Comparison of ENCODE assay signal across 11 mouse cellular contexts in genomic region chr17:79728585-79729503, GRCm38 (mm10). TPM values are rescaled to one million over a fixed set of nuclear protein-coding genes. Genes with fewer than 3 reads are reported as not detected.
DNase-seq lines count a peak whose midpoint lies in the region; ATAC-seq lines count a peak whose summit lies in the region.
"Had no signal": no experiment of that assay in that cellular context is flagged by ENCODE, and none has a peak within 500 bp of the region (broad histone marks: within the 10 kb centered on the region; RNA-seq: fewer than 3 reads in every experiment).

No protein-coding gene starts in this region.

- 44% methylated on average over 16 of the region's 16 CpGs for WGBS in hindbrain, embryonic 14.5 days

- no peaks in the 10 kb centered on the region for H3K9me3 ChIP-seq in hindbrain, embryonic 14.5 days (ENCODE audit: control insufficient read depth, low read length)

- peak overlapping the region; percentile 13; the same call in 1 of the 2 replicates for H3K4me2 ChIP-seq in hindbrain, embryonic 14.5 days (replicated peaks)

- H3K4me1 ChIP-seq in hindbrain, embryonic 14.5 days (replicated peaks; ENCODE audit: control insufficient read depth, insufficient read depth, low read length): no peaks in the 10 kb centered on the region

- no peak overlapping the region for H3K27ac ChIP-seq in hindbrain, embryonic 14.5 days

- H3K27me3 ChIP-seq in hindbrain, embryonic 14.5 days (ENCODE audit: control insufficient read depth, insufficient read depth, low read length): no peaks in the 10 kb centered on the region

- no peak overlapping the region for H3K9ac ChIP-seq in hindbrain, embryonic 14.5 days

- H3K4me3 ChIP-seq in hindbrain, embryonic 14.5 days (replicated peaks; ENCODE audit: low read length): no peak overlapping the region

- DNase-seq in heart, adult 11 months: peak; percentile 52
- DNase-seq in heart, postnatal 4 days: no peak
- peak; percentile 12 for DNase-seq in brain, adult 2 months (ENCODE audit: low read depth, low spot score)
- no peak for DNase-seq in hindbrain, embryonic 14.5 days (ENCODE audit: low spot score)
- peak; percentile 38 for DNase-seq in lung, postnatal 25 days (ENCODE audit: low spot score)
- no peak for DNase-seq in adrenal gland, postnatal 14 days
- no peak for DNase-seq in left cerebral cortex, adult 11 months (ENCODE audit: low spot score)
- DNase-seq in adrenal gland, postnatal 4 days (ENCODE audit: low spot score in 2 of 2): no peak
- DNase-seq: cerebellum, adult 2 months; kidney, adult 8-10 months; right cerebral cortex, adult 18-20 months had no signal

- no peak for ATAC-seq in hindbrain, embryonic 14.5 days (ENCODE audit: low FRiP score)

- H3K36me3 ChIP-seq in hindbrain, embryonic 14.5 days (replicated peaks; ENCODE audit: control insufficient read depth, insufficient read depth): no peaks in the 10 kb centered on the region

RNA-seq across cellular contexts. Expression of gene Cyp1b1, which starts 14.0 kb away (rescaled TPM):
- total RNA-seq in heart, postnatal 4 days (2021): 1 to 10 TPM; 4.4 to 4.7 TPM
- polyA plus RNA-seq in hindbrain, embryonic 14.5 days (2014; fragmentation: Nextera tagmentation; extraction: Ambion mirVana): 11.9 and 12.4 TPM in 2 replicates
- total RNA-seq in adrenal gland, postnatal 14 days (2021): 21.2 and 33.9 TPM in 2 replicates
- total RNA-seq in adrenal gland, postnatal 4 days (2021): 10 to 100 TPM; 39.7 to 41.3 TPM

Comparison
In these comparisons a context has a peak if more than half of its experiments do, and no peak if none do; other contexts are left out.
1. DNase-seq: peak in heart, adult 11 months (single experiment), brain, adult 2 months (single experiment) and lung, postnatal 25 days (single experiment); none in heart, postnatal 4 days (single experiment), hindbrain, embryonic 14.5 days (single experiment), adrenal gland, postnatal 14 days (single experiment), left cerebral cortex, adult 11 months (single experiment) and adrenal gland, postnatal 4 days (0 of 2).